Mouse (Mus musculus) megakaryocyte, embryonic 14.5 days (primary cell): ENCODE measurements around the gene Pimreg. TPM values are rescaled to one million over a fixed set of nuclear protein-coding genes. Genes with fewer than 3 reads are reported as not detected.

Experiments
- H3K27me3 ChIP-seq: replicated peaks from 2 replicates; pipeline ENCODE3; 2012; ENCODE audit warnings: inconsistent platforms
- H3K36me3 ChIP-seq: replicated peaks from 2 replicates; pipeline ENCODE3; 2012; ENCODE audit warnings: low read length, inconsistent platforms, mixed read lengths
- H3K4me1 ChIP-seq: 2 replicates; pipeline ENCODE4 v1.6.1; 2012; ENCODE audit warnings: inconsistent platforms
- H3K4me3 ChIP-seq: replicated peaks from 2 replicates; pipeline ENCODE3; 2012; ENCODE audit warnings: moderate library complexity, mild to moderate bottlenecking, inconsistent platforms
- H3K9me3 ChIP-seq: 2 replicates; pipeline ENCODE4 v1.6.1; 2012; ENCODE audit warnings: inconsistent platforms
- FLI1 ChIP-seq: IDR thresholded peaks from 2 replicates; pipeline ENCODE4 v1.6.1; 2012; ENCODE audit warnings: low read length, inconsistent platforms, mixed read lengths
- GATA1 ChIP-seq: IDR thresholded peaks from 3 replicates; pipeline ENCODE4 v1.6.1; 2012; ENCODE audit warnings: mixed read lengths, low read length, inconsistent platforms, borderline replicate concordance
- polyA plus RNA-seq: library from polyadenylated mRNA; stranded (reverse); fragments of >175 nt; gene quantifications from 2 replicates; pipeline ENCODE4 v1.2.3, GENCODE M21; 2012; ENCODE audit warnings: low replicate concordance; ENCODE audit not compliant: insufficient read depth

Gene Pimreg
- polyA plus RNA-seq, 1 experiment = 50.2 TPM

DNA sequence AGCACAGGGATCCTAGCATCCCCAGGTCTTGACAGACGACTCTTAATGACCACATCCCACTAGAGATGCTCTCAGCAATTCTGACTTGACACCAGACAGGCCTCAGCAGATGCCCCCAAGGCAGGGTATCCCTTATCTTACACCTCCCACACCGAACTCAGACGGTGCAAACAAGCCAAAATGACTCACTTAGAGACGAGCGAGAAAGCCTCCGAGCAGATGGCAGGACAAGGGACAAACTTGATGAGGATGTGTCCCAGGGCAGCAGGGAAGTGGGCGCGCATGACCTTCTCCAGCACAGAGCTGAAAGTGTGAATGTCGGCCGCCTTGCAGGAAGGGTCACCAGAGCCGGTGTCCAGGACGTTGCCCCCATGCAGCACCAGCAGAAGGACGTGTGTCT is 32.4 kb downstream of the Pimreg start:
- Histone ChIP-seq H3K9me3 (no peaks in the 10 kb centered on the region), H3K36me3 (no peaks in the 10 kb centered on the region), H3K4me1 (peaks cover 7% of the 10 kb centered on the region; the same call in 1 of the 2 replicates), H3K4me3 (peak overlapping the region; percentile 16), H3K27me3 (peaks cover 70% of the 10 kb centered on the region)
- TF ChIP-seq FLI1 (no peak), GATA1 (no peak)

- Histone ChIP-seq H3K4me3 (no peak overlapping the region), H3K9me3 (no peaks in the 10 kb centered on the region), H3K27me3 (peaks cover 60% of the 10 kb centered on the region), H3K36me3 (no peaks in the 10 kb centered on the region), H3K4me1 (no peaks in the 10 kb centered on the region)
- TF ChIP-seq FLI1 = no peak
- TF ChIP-seq GATA1 = no peak
Measured at GRCm38 (mm10) chr11:72078056-72078455, 36.2 kb downstream of the Pimreg start.

GRCm38 (mm10) chr11:72078647-72079046 is 36.8 kb downstream of the Pimreg start:
- Histone ChIP-seq H3K4me3 (no peak overlapping the region), H3K4me1 (no peaks in the 10 kb centered on the region), H3K9me3 (no peaks in the 10 kb centered on the region), H3K27me3 (peaks cover 57% of the 10 kb centered on the region), H3K36me3 (no peaks in the 10 kb centered on the region)
- no peak for TF ChIP-seq FLI1
- no peak for TF ChIP-seq GATA1

GRCm38 (mm10) chr11:72080461-72080860 is 38.6 kb downstream of the Pimreg start:
- H3K27me3 ChIP-seq = peaks cover 50% of the 10 kb centered on the region
- H3K4me1 ChIP-seq = no peaks in the 10 kb centered on the region
- no peaks in the 10 kb centered on the region for H3K9me3 ChIP-seq
- H3K36me3 ChIP-seq = no peaks in the 10 kb centered on the region
- no peak overlapping the region for H3K4me3 ChIP-seq
- TF ChIP-seq FLI1 = no peak
- no peak for TF ChIP-seq GATA1

GRCm38 (mm10) chr11:72082601-72083000 is 40.8 kb downstream of the Pimreg start:
- no peak for TF ChIP-seq GATA1
- TF ChIP-seq FLI1 = no peak
- H3K9me3 ChIP-seq = no peaks in the 10 kb centered on the region
- H3K36me3 ChIP-seq = no peaks in the 10 kb centered on the region

DNA sequence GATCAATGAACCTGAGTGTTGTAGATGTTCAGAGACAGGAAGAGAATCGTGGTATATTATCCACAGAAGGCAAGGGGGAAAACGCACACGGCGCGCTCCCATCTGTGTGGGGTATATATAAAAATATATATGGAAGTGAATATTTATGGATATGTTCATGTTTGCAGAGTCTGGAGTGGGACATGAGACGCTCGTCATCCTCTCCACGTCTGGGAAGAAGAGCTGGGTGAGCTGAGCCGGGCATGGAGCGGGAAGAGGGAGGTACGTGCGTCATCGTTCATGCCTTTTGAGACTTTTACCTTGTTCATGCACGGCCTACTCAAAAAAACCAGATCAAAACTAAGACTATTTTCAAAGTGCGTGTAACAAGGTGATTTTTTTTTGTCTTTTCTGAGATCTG is 42.5 kb downstream of the Pimreg start:
- Histone ChIP-seq H3K4me1 (peaks cover 7% of the 10 kb centered on the region), H3K9me3 (no peaks in the 10 kb centered on the region), H3K4me3 (no peak overlapping the region), H3K27me3 (peaks cover 61% of the 10 kb centered on the region), H3K36me3 (no peaks in the 10 kb centered on the region)
- TF ChIP-seq GATA1 (no peak), FLI1 (no peak)

More at GRCm38 (mm10) chr11:72082601-72083000, 40.8 kb downstream of the Pimreg start:
- Histone ChIP-seq H3K4me3 (no peak overlapping the region), H3K27me3 (peaks cover 58% of the 10 kb centered on the region), H3K4me1 (peaks cover 7% of the 10 kb centered on the region)

DNA sequence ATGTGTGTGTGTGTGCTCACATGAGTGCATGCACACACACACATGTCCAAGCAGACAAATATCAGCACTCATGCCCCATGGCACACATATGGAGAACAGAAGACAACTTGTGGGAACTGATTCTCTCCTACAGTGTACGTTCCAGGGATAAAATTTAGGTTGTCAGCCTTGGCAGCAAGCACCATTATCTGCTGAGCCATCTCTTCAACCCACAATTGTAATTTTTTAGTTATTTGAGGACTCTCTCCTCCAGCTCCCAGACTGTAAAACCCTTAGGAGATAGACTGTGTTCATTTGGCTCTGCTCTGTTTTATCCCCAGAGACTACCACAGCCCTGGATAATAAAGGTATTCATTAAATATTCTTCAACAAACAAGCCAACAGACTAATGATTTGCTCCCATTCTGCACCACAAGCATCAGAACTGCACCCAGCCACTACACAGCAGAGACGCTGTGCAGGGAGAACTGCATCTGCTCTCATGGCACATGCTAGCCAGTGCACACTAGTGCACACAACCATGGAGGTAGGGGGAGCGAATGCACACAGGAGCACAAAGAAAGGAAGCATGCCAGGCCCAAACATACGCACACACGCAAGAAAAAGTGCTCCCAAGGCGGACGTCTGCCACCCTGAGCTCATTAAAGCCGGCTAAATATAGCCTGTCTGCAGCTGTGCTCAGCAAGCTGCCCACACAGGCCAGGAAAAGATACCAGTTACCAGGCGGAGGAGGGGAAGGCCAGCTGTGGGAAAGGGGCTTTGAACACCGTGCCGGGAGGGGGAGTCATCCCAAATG is 44.6 kb downstream of the Pimreg start:
- TF ChIP-seq FLI1 (no peak), GATA1 (no peak)
- Histone ChIP-seq H3K27me3 (peaks cover 57% of the 10 kb centered on the region), H3K4me3 (peak overlapping the region; percentile 38), H3K4me1 (peaks cover 7% of the 10 kb centered on the region), H3K9me3 (no peaks in the 10 kb centered on the region), H3K36me3 (no peaks in the 10 kb centered on the region)

DNA sequence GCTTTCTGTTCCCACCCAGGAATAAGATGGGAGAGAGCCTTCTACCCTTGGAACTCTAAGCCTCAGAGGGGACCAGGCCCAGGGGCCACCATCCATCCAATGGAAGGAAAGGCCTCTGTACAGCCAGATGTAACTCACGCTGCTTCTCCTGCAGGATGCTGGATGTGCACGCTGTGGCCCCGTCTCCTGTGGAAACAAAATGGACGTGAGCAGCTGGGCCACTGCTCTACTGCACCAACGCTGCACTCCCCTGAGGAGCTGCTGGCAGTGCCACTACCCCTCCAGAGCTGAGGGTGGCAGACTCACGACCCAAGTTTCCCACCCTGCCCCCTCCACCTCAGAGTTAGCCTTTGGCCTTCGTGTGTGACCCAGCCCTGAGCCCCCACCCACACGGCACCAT is 50.6 kb downstream of the Pimreg start:
- H3K9me3 ChIP-seq = no peaks in the 10 kb centered on the region
- TF ChIP-seq GATA1 (no peak), FLI1 (no peak)
- peaks cover 72% of the 10 kb centered on the region for H3K27me3 ChIP-seq
- H3K36me3 ChIP-seq = no peaks in the 10 kb centered on the region
- peak overlapping the region; percentile 2 for H3K4me3 ChIP-seq
- no peaks in the 10 kb centered on the region for H3K4me1 ChIP-seq

DNA sequence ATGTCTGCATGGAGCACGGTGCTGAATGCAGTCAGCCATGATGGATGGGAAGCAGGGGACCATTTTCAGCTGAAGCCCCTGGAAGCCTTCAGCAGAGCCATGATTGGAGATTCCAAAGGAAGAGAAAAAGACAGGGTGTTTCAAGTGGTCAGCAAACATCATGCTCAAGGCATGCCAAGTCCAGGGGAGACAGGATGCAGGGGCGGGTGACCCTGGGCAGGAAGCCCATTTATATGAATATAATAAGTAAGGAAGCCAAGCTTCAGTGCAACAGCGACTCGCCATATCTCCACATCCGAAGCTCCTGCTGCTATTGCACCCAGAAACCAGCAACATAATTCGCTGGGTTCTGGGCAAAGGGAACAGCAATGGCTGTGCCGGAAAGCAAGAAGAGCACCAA is 52.6 kb downstream of the Pimreg start:
- H3K4me3 ChIP-seq = no peak overlapping the region
- TF ChIP-seq GATA1 (no peak), FLI1 (no peak)
- no peaks in the 10 kb centered on the region for H3K36me3 ChIP-seq
- peaks cover 67% of the 10 kb centered on the region for H3K27me3 ChIP-seq
- no peaks in the 10 kb centered on the region for H3K9me3 ChIP-seq
- H3K4me1 ChIP-seq = no peaks in the 10 kb centered on the region

GRCm38 (mm10) chr11:72095994-72096393 is 54.2 kb downstream of the Pimreg start:
- H3K4me3 ChIP-seq = no peak overlapping the region
- no peaks in the 10 kb centered on the region for H3K9me3 ChIP-seq
- H3K4me1 ChIP-seq = no peaks in the 10 kb centered on the region
- TF ChIP-seq FLI1 (no peak), GATA1 (no peak)
- H3K27me3 ChIP-seq = peaks cover 64% of the 10 kb centered on the region
- no peaks in the 10 kb centered on the region for H3K36me3 ChIP-seq

Other genes starting within 250 kb of the Pimreg start
- 0.23 TPM in 1 of 2 replicates, not detected in the other for gene Aipl1, start 4.5 kb upstream of the Pimreg start, polyA plus RNA-seq
- gene Pitpnm3, start 93.7 kb downstream of the Pimreg start, polyA plus RNA-seq = 0.07 TPM in 1 of 2 replicates, not detected in the other
- gene Gm43951, start 164.8 kb downstream of the Pimreg start, polyA plus RNA-seq = not detected in 2 replicates
- 0.47 and 1.2 TPM in 2 replicates for gene 4933427D14Rik, start 165.4 kb downstream of the Pimreg start, polyA plus RNA-seq
- gene Txndc17, start 165.5 kb downstream of the Pimreg start, polyA plus RNA-seq = 8.2 and 31.1 TPM in 2 replicates
- gene Med31, start 173.6 kb downstream of the Pimreg start, polyA plus RNA-seq = 1.5 TPM in 1 of 2 replicates, not detected in the other
- 0.50 TPM in 1 of 2 replicates, not detected in the other for gene Slc13a5, start 225.2 kb downstream of the Pimreg start, polyA plus RNA-seq